Mouse (Mus musculus) adipocyte (in vitro differentiated cells): ENCODE data around the gene Sgms1.

Experiments used
- DNase-seq: peaks from one replicate; pipeline ENCODE4 v3.0.0-alpha.2; 2016; ENCODE audit warnings: low spot score

Gene Sgms1

GRCm38 (mm10) chr19:32292782-32293776, 96.4 kb downstream of the Sgms1 start:
- DNase-seq = no peak

- DNase-seq = peak; percentile 58
Measured at GRCm38 (mm10) chr19:32292067-32292739, 97.3 kb downstream of the Sgms1 start.

GRCm38 (mm10) chr19:32291130-32291529, 98.4 kb downstream of the Sgms1 start:
- no peak for DNase-seq

GRCm38 (mm10) chr19:32288895-32289294, 100.6 kb downstream of the Sgms1 start:
- no peak for DNase-seq

GRCm38 (mm10) chr19:32287839-32288238, 101.7 kb downstream of the Sgms1 start:
- no peak for DNase-seq

- peak; percentile 64 for DNase-seq
Measured at GRCm38 (mm10) chr19:32285455-32285831, 104.1 kb downstream of the Sgms1 start.

- no peak for DNase-seq
Measured at GRCm38 (mm10) chr19:32284681-32285454, 104.6 kb downstream of the Sgms1 start.

- DNase-seq = no peak
Measured at GRCm38 (mm10) chr19:32281917-32282316, 107.6 kb downstream of the Sgms1 start.

GRCm38 (mm10) chr19:32280380-32280779, 109.1 kb downstream of the Sgms1 start:
- peak; percentile 36 for DNase-seq

GRCm38 (mm10) chr19:32279400-32279799, 110.1 kb downstream of the Sgms1 start:
- no peak for DNase-seq

GRCm38 (mm10) chr19:32277869-32278268, 111.6 kb downstream of the Sgms1 start:
- no peak for DNase-seq

GRCm38 (mm10) chr19:32277287-32277686, 112.2 kb downstream of the Sgms1 start:
- DNase-seq = no peak

GRCm38 (mm10) chr19:32276817-32277216, 112.7 kb downstream of the Sgms1 start:
- DNase-seq = no peak

- DNase-seq = peak; percentile 69
Measured at GRCm38 (mm10) chr19:32276263-32276662, 113.3 kb downstream of the Sgms1 start.

- no peak for DNase-seq
Measured at GRCm38 (mm10) chr19:32275068-32275925, 114.2 kb downstream of the Sgms1 start.

- DNase-seq = no peak
Measured at GRCm38 (mm10) chr19:32274145-32274544, 115.4 kb downstream of the Sgms1 start.

- DNase-seq = no peak
Measured at GRCm38 (mm10) chr19:32273714-32274113, 115.8 kb downstream of the Sgms1 start.

- DNase-seq = peak; percentile 55
Measured at GRCm38 (mm10) chr19:32272475-32273260, 116.8 kb downstream of the Sgms1 start.

- no peak for DNase-seq
Measured at GRCm38 (mm10) chr19:32271455-32272200, 117.9 kb downstream of the Sgms1 start.

GRCm38 (mm10) chr19:32269844-32270176, 119.7 kb downstream of the Sgms1 start:
- DNase-seq = no peak
